Mouse (Mus musculus) left cerebral cortex, adult 8-10 months (tissue): ENCODE results near the gene Dmrta2. TPM values are rescaled to one million over a fixed set of nuclear protein-coding genes. Genes with fewer than 3 reads are reported as not detected.
A peak's percentile ranks its signal among the peaks of the same experiment; 100 is the strongest.

Source experiments
- DNase-seq, 2 experiments: peaks; one replicate each; pipeline ENCODE4 v3.0.0; 2022; ENCODE audit warnings: low spot score in 2 of 2
- total RNA-seq, 4 experiments: library from RNA; stranded (reverse); gene quantifications; 2 replicates each; pipeline ENCODE4 v1.2.4; 2022

Dmrta2 gene
- total RNA-seq, 4 experiments from 2014 or later, result 1.5 to 3.1 (median 2.1) TPM

- peak; percentile 54 to 84 for DNase-seq
Measured at GRCm38 (mm10) chr4:110020255-110020654, 42.4 kb downstream of the Dmrta2 start.

GRCm38 (mm10) chr4:110021956-110022625 is 44.2 kb downstream of the Dmrta2 start:
- peak; percentile 44 to 94 for DNase-seq

GRCm38 (mm10) chr4:110028461-110029188 is 50.8 kb downstream of the Dmrta2 start:
- no peak for DNase-seq

- DNase-seq, result no peak
Measured at GRCm38 (mm10) chr4:110029446-110029845, 51.6 kb downstream of the Dmrta2 start.
